Mouse (Mus musculus): Measurements from ENCODE around the gene Aldh1a2. TPM values are rescaled to one million over a fixed set of nuclear protein-coding genes. Genes with fewer than 3 reads are reported as not detected.

The Aldh1a2 gene
- total RNA-seq, 4 experiments from 2014 or later: 53.9 to 84.0 (median 63.2) TPM

Other genes with a start within 250 kb of the Aldh1a2 start
- gene Aqp9, start 47.1 kb upstream of the Aldh1a2 start, total RNA-seq (2022): 1 to 10 TPM in 1 of 4 experiments, under 1 TPM in 2, not detected in 1; 0.35 to 1.2 (median 0.74) TPM

All from adrenal gland, adult 8-10 months (tissue).